Mouse (Mus musculus) frontal cortex, postnatal 36 days (tissue): Measurements from ENCODE around the gene Notch4.
"Not testable (repeated sequence)": the region's sequence is repeated elsewhere in the genome, so short reads cannot be mapped to it uniquely, and the experiment has no call there.

Experiments
- DNase-seq, 2 experiments: peaks; one replicate each; pipeline ENCODE4 v3.0.0; 2022; ENCODE audit warnings: low spot score in 2 of 2

Notch4 gene

GRCm38 (mm10) chr17:34564003-34564421, at the start of gene Notch4:
Gene Notch4 (plus strand): TSS chr17:34564268.
- no peak for DNase-seq

DNA sequence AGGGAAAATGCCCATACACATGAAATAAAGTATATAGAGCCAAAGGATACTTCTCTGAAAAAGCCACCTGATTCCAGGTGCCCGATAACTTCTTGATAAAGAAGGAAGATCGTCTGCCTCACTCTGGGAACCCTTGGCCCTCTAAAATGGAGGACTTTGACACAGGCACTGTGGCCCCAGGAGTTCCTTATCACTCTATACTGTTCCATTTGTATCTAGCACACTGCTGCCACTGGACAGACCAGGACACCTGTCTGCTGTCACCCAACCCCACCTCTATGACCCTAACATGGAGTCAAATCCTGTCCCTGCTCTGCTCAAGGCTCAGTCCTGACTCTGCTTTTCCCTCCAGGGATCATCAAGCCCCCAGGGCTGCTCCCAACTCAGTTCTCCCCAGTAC, 47.6 kb upstream of the Notch4 start:
- no peak for DNase-seq

DNA sequence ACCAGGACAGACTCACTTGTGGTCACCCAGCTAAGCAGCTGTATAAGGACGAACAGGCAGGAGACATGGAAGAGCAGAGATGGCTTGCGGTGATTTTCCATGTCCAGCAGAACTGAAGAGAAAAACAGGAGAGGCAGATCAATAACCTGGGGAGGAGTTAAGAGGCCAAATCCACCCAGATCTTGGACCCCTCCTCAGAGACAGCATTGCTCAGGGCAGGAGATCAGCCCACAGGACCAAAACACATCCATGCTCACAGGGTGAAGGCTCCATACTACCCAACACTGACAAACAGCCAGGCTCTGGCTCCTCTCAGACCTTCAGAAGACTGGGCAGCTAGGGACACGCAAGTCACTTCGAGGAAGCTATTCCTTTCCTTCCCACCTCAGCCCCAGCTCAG, 46.8 kb upstream of the Notch4 start, which contains the start of gene Btnl6:
Btnl6 (minus strand) TSS at position 101 of the 400 bp plus-strand sequence.
- DNase-seq, result no peak

DNA sequence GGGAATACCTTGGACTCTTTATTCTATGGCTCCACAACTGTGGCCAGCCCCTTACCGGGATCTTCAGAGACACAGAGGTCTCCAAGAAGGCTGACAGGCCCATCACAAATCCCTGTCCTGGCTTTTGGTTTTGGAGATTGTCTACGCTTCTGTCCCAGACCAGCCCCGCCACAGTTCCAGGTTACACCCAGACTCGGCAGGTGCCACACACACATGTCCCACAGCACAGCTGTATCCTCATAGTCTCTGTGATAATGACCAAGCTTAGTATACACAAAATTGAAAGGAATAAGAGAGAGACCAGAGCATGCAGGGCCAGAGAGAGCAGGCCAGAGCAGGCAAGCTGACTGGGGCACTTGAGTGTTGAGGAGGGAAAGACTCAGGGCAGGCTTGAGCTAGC, 46.3 kb upstream of the Notch4 start:
- no peak for DNase-seq

DNA sequence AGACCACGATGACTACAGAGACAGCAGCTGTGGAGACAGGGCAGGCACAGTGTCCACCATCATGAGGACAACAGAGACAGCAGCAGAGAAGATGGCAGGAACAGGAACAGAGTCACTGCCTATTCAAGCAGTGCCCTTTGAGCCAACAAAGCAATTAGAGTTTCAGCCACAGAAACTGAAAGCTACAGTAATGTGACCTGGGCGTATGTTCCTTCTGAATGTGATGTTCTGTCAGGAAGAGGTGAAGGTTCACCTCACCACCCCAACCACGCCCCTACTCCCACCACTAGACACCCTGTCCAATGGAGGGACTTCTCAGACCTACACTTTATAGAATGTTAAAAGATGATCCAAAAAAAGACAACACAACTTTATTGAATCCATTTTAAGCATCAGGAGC, 45.5 kb upstream of the Notch4 start:
- not testable (repeated sequence) for DNase-seq

DNA sequence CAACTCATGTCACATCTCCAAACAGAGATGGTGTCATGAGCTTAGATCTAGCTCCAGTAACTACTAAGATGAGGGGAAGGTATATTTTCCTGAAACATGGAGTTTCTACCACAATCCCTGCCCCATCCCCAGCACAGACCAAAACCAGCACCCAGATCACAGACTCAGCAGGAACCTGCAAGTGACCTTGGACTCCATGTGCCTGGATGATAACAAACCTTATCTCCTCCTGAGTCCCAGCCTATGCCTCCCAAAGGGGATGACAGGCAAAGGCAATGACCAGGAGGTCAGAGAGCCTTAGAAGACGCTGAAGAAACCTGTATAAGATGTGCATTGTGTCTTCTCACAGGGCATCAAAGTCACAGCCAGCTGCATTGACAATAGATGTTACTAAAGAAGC, 45.1 kb upstream of the Notch4 start:
- no peak for DNase-seq

- DNase-seq, result no peak
These were observed 31.4 kb upstream of the Notch4 start for GRCm38 (mm10) chr17:34532671-34533070.

DNA sequence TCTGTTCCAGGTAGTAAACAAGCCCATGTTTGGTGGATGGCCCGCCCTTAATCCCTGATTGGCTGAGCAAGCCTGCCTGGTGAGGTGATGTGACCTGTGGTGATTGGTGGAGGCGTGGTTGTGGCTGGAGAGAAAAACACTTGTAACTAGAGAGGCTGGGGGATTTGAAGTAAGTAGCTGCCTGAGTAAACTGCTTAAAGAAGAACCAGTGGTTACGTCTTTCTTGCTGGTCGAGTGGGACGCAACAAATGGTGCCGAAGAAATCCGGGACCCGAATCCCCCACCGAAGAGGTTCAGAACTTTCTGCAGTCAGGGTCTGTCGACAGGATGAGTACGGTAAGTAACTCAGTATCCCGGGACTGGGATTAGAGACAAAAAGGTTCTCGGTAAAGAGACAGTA, 20.5 kb upstream of the Notch4 start:
- not testable (repeated sequence) for DNase-seq

GRCm38 (mm10) chr17:34546797-34547196, 17.3 kb upstream of the Notch4 start:
- no peak for DNase-seq

- DNase-seq, result no peak
These were observed 16.5 kb upstream of the Notch4 start for GRCm38 (mm10) chr17:34547601-34548000.

- no peak for DNase-seq
These were observed 14.9 kb upstream of the Notch4 start for GRCm38 (mm10) chr17:34549156-34549555.

- no peak for DNase-seq
These were observed 14.2 kb upstream of the Notch4 start for GRCm38 (mm10) chr17:34549843-34550242.

- DNase-seq, result peak; percentile 68 to 77
These were observed 8.6 kb upstream of the Notch4 start for GRCm38 (mm10) chr17:34555483-34555882.

DNA sequence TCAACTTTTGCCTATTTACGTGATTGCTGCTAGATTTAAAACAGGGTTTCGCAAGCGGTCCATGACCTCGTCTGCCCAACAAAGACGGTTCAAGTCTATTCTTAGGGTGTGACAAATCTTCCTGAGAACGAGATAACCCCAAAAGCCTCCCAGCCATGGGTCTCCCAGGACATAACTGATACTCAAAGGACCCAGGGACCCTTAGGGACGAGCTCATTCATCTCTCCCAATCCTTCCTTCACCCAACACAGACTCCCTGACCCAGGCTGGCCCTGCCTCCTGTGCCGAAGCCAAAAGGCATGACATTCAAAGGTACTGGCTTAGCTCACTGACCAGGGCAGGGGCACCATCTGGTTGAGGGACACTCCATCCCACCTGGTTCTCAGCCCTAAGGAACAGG, 7.7 kb upstream of the Notch4 start:
- DNase-seq, result no peak

DNA sequence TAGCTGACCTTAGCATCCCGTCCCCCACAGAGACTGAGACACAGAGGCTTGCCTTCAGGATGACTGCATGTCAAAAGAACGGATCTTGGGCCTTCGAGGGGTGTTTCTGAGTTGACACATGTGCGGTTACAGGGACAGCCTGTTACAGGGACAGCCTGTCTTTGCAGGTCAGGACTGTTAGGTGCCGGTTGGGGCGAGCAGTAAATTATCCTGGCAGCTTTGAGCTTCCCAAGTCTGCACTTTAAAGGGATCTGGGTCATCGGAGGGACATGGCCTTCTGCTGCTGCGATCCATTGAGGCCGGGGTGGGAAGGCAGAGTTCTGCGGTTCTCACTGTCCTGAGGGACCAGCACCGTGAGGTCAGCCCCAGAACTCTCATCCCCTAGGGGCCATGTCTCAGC, 6.7 kb upstream of the Notch4 start:
- DNase-seq, result no peak

GRCm38 (mm10) chr17:34559116-34559515, 5.0 kb upstream of the Notch4 start:
- DNase-seq, result no peak

- no peak for DNase-seq
These were observed 4.2 kb upstream of the Notch4 start for GRCm38 (mm10) chr17:34559895-34560294.

DNA sequence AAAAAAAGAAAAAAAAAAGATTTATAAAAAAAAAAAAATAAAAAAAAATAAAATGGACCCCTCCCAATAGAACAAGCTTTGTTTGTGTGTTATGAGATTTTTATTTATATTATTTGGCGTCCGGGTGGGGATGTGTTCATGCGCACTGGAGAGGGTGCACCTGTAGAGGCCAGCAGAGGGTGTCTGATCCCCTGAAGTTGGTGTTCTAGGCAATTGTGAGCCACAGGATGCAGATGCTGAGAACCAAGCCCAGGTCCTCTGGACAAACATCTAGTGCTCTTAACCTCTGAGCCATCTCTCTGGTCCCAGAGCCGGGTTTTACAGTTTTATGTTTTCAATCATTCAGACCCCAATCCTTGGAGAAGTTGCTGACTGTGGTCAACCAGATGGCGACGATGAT, 3.6 kb upstream of the Notch4 start:
- no peak for DNase-seq

DNA sequence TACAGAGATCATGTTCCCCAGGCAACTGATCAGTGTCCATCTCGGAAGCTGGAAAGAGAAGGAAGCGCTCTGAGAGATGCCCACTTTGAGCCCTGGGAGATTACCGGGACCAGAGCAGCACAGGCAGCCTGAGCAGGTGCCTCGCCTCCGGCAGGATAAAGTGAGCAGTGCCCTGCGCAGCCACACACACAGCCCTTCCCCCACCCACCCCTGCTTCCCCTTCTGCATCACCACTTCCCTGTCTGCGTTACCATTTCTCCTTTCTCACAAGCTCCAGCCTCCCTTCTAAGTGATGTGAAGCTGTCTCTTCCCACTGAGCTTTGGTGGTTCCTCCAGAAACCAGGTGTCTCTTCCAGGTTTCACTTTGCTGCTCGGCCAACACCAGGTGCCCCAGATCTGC, 2.9 kb upstream of the Notch4 start:
- DNase-seq, result no peak

DNA sequence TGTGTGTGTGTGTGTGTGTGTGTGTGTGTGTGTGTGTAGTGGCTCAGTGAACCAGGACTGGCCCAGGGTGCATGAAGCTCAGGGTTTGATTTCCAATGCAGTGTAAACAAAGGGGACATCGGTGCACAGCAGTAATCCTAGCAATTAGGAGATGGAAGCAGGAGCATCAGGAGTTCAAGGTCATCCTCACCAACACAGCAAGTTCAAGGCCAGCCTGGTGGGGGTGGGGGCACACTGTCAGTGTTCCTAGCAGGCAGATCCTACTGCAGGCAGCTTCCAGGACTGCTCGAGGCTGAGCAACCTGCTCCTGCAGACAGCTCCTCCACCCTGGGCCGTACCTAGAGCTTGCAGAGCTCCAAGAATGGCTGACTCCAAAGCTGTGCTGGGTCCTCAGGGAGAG, 1.5 kb upstream of the Notch4 start:
- DNase-seq, result no peak

DNA sequence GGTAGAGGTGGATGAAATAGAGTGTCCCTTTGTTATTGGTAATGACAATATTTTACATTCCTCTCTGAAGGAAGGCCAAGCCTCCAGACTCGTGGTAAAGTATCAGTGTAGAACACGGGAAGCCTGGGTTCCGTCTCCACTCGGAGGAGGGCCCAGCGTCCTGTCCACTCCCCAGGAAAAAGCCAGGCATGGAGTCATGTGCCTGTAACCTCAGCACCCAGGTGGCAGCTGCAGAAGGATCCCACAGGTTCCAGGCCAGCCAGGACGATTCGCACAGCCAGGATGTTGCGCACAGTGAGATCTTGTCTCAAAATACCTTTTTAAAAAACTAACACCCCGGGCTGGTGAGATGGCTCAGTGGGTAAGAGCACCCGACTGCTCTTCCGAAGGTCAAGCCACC, 714 bp upstream of the Notch4 start:
- no peak for DNase-seq

DNA sequence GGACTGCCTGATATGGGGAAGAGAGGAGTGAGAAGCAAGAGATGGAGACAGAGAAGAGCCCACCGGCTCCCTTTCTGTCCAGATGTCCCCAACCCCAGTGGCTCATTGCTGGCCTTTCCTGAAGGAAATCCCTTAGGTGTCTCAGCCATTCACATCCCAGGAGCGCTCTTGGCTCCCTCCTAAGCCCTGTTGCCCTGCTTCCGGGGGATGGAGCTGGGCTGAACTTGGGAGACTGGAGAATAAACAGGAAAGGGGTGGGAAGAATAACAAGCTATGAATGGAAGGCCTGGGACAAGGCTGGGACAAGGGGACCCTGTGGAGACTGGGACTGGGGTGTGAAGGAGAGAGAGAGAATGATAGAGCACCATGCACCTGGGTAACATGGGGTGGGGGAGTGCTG, 728 bp downstream of the Notch4 start:
- no peak for DNase-seq

DNA sequence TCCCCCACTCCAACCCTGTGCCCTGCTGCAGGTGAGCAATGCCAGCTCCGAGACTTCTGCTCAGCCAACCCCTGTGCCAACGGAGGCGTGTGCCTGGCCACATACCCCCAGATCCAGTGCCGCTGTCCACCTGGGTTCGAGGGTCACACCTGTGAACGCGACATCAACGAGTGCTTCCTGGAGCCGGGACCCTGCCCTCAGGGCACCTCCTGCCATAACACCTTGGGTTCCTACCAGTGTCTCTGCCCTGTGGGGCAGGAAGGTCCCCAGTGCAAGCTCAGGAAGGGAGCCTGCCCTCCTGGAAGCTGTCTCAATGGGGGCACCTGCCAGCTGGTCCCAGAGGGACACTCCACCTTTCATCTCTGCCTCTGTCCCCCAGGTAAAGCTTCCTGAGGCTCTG, 3.2 kb downstream of the Notch4 start:
- DNase-seq, result no peak

- DNase-seq, result no peak
These were observed 4.4 kb downstream of the Notch4 start for GRCm38 (mm10) chr17:34568421-34568820.

- DNase-seq, result no peak
These were observed 5.9 kb downstream of the Notch4 start for GRCm38 (mm10) chr17:34569919-34570318.
